Mouse (Mus musculus): Measurements from ENCODE around the gene Tie1. TPM values are rescaled to one million over a fixed set of nuclear protein-coding genes. Genes with fewer than 3 reads are reported as not detected.

Gene Tie1
- 1 to 10 TPM; 3.3 to 3.4 TPM for total RNA-seq (2023)

GRCm38 (mm10) chr4:118489717-118490132 is at the start of gene Tie1:
Tie1 (minus strand) TSS chr4:118490061.

GRCm38 (mm10) chr4:118526408-118527334 is 36.8 kb upstream of the Tie1 start, which contains the start of gene 2610528J11Rik:
2610528J11Rik (plus strand) TSS chr4:118526999.

GRCm38 (mm10) chr4:118457345-118457975 is 32.4 kb downstream of the Tie1 start, which contains the start of gene Mpl:
Mpl (minus strand) TSS chr4:118457513.

GRCm38 (mm10) chr4:118436820-118437603 is 52.8 kb downstream of the Tie1 start, which contains the start of gene Cdc20:
Cdc20 (minus strand) TSS chr4:118437352.

DNA sequence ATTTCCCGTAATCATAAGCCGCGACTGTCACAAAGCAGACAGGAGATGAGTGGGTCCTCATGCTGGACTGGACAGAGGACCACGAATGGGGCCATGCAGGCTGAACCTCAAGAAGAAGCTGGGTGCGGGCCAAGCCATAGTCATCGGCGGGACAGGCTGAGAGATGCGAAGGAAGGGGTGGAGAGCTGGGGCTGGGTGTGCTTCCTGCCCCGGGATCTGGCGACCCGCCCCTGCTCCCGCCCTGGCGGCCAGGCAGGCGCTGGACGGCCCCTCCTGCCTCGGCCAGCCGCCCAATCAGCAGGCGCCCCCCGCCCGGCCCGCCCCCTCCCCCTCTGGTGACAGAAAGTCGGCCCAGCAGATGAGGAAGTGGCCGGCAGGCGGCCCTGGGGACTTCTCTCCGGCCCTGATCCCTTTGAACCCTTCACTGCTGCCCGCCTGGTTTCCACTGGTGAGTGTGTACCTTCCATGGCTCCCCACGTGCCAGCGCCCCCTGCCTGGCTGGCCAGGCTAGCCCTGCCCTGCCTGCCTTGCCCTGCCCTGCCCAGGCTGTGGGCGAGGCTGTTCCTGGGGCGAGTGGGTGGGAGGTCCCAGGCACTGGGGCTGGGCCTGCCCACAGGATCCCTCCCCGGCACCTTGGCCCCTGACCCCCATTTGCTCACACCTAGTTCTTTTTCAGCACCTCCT is 62.0 kb downstream of the Tie1 start, which contains the start of gene Elovl1:
TSS of gene Elovl1 (plus strand) at position 326 of the 684 bp plus-strand sequence.

Other genes starting within 250 kb of the Tie1 start
- gene Ptprf, start 198.7 kb downstream of the Tie1 start, total RNA-seq (2023) = under 1 TPM in 1 of 2 experiments, not detected in 1; 0.44 TPM
- 10 to 100 TPM; 51.6 to 52.9 TPM for gene Szt2, start 80.8 kb downstream of the Tie1 start, total RNA-seq (2023)
- 10 to 100 TPM; 69.4 to 70.3 TPM for gene Med8, start 80.7 kb downstream of the Tie1 start, total RNA-seq (2023)
- gene Elovl1, start 62.0 kb downstream of the Tie1 start, total RNA-seq (2023) = 10 to 100 TPM; 98.1 to 98.9 TPM
- gene Cdc20, start 52.7 kb downstream of the Tie1 start, total RNA-seq (2023) = 10 to 100 TPM; 73.5 to 91.3 TPM
- under 1 TPM; 0.77 to 0.99 TPM for gene Mpl, start 32.5 kb downstream of the Tie1 start, total RNA-seq (2023)
- gene 2610528J11Rik, start 36.9 kb upstream of the Tie1 start, total RNA-seq (2023) = not detected
- gene Tmem125, start 54.0 kb upstream of the Tie1 start, total RNA-seq (2023) = under 1 TPM in 1 of 2 experiments, not detected in 1; 0.18 TPM
- 1 to 10 TPM; 2.0 to 2.3 TPM for gene Cfap57, start 130.7 kb upstream of the Tie1 start, total RNA-seq (2023)
- gene Ebna1bp2, start 130.7 kb upstream of the Tie1 start, total RNA-seq (2023) = 10 to 100 TPM; 38.3 to 43.4 TPM
- not detected for gene Olfr62, start 168.9 kb upstream of the Tie1 start, total RNA-seq (2023)
- not detected for gene Olfr1342, start 202.7 kb upstream of the Tie1 start, total RNA-seq (2023)
- not detected for gene Olfr1341, start 213.5 kb upstream of the Tie1 start, total RNA-seq (2023)
- not detected for gene Olfr1340, start 230.1 kb upstream of the Tie1 start, total RNA-seq (2023)
- gene Olfr1339, start 242.1 kb upstream of the Tie1 start, total RNA-seq (2023) = not detected